Mouse (Mus musculus): ENCODE data around the gene Mtcl1.

Mtcl1 gene

DNA sequence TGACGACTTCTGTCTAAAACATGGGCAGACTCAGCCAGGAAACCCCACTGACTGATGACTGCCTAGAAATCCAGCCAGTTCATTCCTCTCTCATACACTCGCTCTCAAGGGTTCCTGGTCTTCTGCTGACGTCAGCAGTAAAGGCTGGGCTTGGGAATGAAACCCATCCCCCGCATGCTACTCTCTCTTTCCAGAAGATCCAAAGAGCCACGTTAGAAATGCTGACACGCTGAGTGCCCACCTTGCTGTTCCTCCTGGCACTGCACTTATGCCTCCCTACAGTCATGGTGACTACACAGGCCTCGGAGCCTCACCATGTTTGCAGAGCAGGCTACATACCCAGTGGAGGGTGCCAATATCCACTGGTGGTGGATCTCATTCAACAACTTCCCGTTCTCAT is 41.7 kb downstream of the Mtcl1 start:
- no peak for DNase-seq (ENCODE audit: low read depth)

- DNase-seq (ENCODE audit: low read depth) = no peak
These were observed 43.9 kb downstream of the Mtcl1 start for GRCm38 (mm10) chr17:66405601-66406000.

- no peak for DNase-seq (ENCODE audit: low read depth)
These were observed 44.5 kb downstream of the Mtcl1 start for GRCm38 (mm10) chr17:66404883-66405590.

DNA sequence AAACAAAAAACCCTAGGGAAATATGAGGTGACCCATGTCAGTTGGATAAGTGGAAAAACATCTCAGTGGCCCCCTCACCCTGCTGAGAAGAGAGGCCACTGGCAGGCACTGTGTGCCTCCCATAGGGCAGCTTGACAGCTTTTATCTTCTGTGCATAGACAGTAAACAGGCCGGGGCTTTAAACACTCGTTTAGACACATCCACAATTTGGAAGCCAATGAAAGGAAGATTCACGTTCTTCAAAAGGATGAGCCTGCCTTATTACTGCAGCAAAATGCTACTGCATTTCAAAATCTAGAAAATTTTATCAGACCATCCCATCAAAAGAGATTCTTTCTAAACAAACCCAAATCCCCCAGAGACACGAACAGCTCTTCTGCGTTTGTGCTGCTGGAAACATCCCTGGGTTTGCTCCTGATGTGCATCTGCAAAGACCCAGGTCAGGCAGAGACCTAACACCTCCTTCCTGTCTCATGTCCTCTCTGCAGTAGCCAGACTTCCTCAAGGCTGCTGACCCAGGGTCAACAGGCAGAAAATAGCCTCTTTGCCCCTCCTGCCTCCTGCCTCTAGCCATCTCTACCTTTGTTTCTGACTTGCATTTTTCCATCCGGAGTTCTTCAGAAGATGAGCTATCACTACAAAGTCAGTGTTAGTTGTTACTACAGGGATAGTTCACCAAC is 46.6 kb downstream of the Mtcl1 start:
- DNase-seq (ENCODE audit: low read depth) = no peak

- DNase-seq (ENCODE audit: low read depth) = no peak
These were observed 47.8 kb downstream of the Mtcl1 start for GRCm38 (mm10) chr17:66401596-66402265.

DNA sequence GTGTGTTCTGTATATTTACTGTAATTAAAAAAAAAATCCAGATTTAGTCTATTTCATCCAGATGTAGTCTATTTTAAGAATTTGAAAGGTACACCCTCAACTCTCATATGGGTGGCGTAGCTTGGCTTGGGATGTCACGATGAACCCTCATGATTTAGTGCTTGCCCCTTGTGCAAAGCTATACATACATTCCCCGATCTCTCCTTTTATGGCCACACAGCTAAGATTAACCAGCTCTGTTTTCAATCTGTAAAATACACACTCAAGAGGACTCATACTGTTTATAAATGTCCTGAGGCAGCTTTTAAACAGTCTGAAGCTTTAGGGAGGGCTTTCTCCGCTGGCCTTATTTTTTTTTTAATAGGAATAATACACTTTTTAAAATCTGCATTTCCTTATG is 49.8 kb downstream of the Mtcl1 start:
- no peak for DNase-seq (ENCODE audit: low read depth)

DNA sequence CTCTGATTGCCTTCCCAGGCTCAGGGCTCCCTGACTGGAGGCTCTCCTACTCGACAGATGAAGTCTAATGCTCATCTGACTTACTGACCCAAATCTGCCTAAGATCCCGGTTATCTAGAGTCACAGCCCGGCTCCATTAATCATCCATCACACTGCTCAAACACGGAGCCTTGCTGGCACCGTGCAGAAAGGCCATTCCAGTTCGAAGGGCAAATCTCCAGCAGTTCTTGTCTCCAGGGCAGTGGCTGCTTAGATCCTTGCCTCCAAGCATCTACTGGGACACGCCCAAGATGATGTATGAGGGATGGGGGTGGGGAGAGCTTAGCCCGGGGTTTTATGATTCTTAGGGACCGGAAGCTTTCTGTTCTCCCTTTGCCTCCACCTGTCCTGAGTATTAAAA is 55.0 kb downstream of the Mtcl1 start:
- no peak for DNase-seq (ENCODE audit: low read depth)

DNA sequence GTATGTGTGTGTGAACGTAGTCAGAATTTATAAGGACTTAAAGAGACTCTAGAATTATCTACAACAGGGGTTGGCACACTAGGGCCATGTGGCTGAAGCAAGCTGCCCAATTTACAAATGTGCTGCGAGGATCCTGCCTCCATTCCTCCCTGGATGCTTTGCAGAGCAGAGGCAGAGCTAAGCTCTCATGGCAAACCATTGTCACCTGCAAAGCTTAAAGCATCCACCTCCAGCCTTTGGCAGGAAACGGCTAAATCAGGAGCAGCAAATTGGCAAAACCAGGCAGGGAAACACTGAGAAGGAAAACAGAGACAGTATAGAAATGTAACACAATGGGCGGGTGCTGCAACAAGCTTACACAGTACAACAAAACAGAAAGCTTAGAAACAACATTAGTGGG is 61.2 kb downstream of the Mtcl1 start:
- no peak for DNase-seq (ENCODE audit: low read depth)

DNA sequence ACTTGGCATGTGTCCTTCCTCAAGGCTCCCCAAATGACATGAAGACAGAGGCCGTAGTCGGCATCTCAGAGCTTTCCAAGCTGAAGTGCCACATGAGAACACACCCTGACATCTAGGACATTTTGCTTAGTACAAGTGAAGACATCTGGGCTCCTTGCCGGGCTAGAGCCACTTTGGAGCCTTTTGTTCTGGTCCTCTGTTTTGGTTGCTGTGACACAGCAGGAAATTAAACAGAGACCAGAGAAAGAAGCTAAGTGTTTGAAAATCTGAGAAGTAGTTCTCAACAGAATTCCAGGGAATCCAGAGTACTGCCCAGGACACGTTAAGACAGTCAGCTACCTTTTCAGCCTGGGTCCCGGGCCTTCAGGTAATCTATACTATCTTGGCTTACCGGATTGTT is 68.2 kb downstream of the Mtcl1 start:
- DNase-seq (ENCODE audit: low read depth) = no peak

DNA sequence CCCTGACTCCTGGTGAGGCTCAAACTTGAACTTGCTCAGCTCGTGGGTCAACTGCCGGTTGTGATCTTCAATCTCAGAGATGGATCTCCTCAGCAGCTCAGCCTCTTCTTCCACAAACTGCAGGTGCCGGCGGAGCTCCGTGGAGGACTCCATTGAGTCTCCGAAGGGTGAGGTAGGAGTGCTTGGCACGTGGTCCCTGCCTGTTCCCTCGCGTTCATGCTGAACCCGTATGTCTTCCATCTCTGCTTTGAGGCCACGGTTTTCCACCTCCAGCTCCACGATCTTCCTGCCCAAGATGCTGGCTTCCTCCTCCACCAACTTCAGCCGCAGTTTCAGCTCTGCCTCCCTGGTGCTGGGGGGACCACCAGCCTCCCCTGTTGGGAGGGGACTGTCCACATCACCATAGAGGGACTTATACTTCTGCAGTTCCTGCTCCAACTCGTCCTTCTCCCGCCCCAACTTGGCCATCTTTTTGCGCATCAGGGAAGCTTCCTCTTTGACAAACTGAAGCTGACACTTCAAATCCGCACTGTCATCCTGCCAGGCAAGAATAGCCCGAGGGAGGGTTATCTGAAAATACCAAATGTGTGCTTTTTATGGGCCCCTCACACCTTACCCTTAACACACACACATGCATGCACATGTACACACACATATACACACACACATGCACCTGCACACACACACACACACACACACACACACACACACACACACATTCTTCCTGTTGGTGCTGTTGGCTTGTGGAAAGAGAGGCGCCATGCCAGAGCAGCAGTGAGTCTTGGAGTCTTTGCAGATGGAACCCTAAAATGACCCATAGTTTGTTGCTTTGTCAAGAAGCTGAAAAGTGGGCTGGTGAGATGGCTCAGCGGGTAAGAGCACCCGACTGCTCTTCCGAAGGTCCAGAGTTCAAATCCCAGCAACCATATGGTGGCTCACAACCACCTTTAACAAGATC is 69.4 kb downstream of the Mtcl1 start:
- no peak for DNase-seq (ENCODE audit: low read depth)

DNA sequence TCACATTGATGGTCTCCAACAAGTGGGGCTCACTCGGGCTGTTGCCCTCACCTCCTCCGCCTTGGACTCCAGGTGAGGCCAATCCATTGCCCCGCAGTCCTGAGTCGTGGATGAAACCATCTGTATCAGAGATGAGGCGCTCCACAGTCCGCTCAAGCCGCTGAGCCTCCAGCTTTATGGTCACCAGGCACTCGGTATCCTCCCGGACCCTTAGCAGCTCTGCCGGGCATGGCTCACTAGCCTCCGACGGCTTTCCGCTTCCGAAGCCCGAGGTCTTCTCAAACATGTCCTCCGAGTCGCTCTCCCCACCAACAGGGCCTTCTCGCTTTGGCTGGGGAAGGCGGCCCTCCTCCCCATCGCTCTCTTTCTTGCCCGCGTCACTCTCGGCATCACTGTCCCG is 70.2 kb downstream of the Mtcl1 start:
- no peak for DNase-seq (ENCODE audit: low read depth)

GRCm38 (mm10) chr17:66378127-66378526 is 71.4 kb downstream of the Mtcl1 start:
- no peak for DNase-seq (ENCODE audit: low read depth)

- no peak for DNase-seq (ENCODE audit: low read depth)
These were observed 74.8 kb downstream of the Mtcl1 start for GRCm38 (mm10) chr17:66374633-66375272.

DNA sequence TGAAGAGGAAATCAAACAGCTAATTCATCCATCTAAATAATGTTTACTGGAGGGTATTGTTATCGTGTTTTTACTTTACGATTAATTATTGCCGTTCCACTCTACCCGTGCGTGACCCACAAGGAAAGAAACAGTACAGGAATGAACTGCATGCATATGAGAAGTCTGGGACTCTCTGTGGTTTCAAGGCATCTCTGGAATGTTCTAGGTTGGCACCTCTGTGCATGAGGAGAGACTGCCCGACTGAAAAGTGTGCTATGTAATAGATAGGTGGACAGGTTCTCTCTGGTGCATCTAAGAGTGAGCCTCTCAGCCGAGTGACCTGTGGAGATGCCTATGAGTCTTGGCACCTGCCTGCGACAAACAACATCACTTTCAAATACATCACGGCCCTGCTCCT is 78.7 kb downstream of the Mtcl1 start:
- no peak for DNase-seq (ENCODE audit: low read depth)

DNA sequence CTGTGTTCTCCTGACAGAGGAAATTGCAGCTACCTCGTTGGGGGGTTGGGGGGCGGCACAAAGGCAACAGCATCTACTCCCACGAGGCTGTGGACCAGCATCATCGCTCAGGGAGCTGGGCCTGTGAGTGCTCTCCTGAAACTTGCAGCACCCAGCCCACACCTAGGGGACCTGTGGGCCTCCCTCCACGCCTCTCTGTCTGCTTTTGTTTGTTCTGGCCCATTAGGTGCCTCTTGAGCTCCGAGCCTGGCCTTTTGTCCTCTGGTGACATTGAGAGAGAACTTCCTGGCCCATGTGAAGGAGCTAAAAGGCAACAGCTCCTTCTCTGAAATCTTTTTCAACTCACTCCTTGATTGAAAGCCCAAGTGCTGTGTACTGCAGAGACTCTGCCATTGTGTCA is 79.8 kb downstream of the Mtcl1 start:
- no peak for DNase-seq (ENCODE audit: low read depth)

DNA sequence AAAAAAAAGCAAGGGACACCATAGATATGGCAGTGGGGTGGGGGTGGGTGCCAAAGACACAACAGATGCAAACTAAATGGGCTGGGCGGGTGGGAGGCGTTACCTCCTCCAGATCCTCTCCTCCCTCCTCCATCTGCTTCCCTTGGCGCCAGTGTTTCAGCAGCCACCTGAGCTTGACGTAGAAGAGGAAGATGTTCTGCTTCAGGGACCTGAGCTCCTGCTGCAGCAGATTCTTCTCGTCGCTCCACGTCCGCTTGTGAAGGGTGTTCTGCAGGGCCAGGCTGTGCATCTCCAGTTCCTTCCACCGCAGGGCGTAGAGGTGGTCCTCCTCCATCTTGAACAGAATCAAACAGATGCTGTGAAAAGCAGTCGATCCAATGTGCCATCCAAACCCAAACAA is 81.4 kb downstream of the Mtcl1 start:
- DNase-seq (ENCODE audit: low read depth) = no peak

DNA sequence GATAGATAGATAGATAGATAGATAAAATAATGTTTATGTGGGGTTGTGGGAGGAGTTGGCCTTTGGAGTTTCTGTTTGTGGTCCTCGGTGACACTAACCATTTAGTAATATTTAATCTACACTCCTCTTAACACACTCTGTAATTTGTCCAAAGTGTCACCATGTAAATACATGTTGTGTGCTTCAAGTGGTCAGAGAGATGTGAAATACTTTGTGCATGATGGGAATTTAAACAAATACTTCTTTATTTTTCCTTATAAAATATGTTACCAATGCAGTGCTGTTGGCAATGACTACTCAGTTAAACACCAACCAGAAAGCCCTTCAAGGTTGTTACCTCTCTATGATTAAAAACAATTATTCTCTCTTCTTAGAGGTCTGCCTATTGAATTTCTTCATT is 83.9 kb downstream of the Mtcl1 start:
- DNase-seq (ENCODE audit: low read depth) = no peak

DNA sequence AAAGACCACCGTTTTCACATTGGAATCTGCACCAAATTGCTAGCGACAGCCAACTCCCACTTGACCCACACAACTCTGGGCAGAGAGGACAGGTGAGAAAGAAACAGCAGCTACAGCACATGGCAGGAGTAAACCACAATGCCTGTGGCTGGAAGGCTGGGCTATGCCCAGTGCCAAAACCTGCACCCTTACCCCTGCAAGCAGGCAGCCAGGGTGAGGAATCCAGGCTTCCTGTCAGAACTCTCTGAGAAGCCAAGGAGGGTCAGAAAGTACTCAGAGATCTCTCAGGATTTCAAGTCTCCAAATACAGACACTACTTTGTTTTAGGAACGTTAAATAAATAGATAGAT is 84.3 kb downstream of the Mtcl1 start:
- DNase-seq (ENCODE audit: low read depth) = no peak

- no peak for DNase-seq (ENCODE audit: low read depth)
These were observed 84.8 kb downstream of the Mtcl1 start for GRCm38 (mm10) chr17:66364525-66365292.

DNA sequence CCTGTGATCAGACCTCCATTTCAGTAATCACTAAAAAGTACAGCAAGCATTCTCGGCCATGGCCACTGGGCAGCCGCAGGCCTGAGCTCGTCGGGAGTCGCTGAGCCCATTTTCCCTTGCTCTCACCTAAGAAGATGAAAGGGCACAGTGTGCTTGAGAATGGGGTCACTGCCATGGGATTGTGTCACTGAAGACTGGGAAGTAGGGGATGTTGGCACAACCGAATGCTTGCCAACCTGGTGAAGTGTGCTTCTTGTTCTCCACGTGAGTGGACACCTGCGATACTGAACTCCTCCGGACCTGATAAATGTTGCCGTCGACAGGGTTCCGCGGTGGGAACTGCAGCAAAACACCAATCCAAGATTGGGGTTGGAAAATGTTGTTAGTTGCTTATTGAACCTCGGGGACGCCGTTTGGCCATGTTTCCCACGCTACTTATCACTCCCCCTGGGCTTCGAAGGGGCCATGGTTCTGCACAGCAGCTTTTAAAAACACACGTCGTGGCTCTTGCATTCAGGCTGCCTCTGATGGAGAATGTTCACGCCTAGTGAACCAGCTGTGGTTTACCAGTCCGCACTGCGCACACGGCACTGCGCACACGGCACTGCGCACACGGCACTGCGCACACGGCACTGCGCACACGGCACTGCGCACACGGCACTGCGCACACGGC is 85.6 kb downstream of the Mtcl1 start:
- no peak for DNase-seq (ENCODE audit: low read depth)

Data from c-Kit-positive CD71-negative TER-119-negative erythroid progenitor cells, embryonic 14.5 days (primary cell).